Mouse (Mus musculus): ENCODE data around the gene Tiam1. TPM values are rescaled to one million over a fixed set of nuclear protein-coding genes. Genes with fewer than 3 reads are reported as not detected.
A peak's percentile ranks its signal among the peaks of the same experiment; 100 is the strongest.

Gene Tiam1
- polyA plus RNA-seq, 1 experiment from 2014 or later: 7.4 TPM

DNA sequence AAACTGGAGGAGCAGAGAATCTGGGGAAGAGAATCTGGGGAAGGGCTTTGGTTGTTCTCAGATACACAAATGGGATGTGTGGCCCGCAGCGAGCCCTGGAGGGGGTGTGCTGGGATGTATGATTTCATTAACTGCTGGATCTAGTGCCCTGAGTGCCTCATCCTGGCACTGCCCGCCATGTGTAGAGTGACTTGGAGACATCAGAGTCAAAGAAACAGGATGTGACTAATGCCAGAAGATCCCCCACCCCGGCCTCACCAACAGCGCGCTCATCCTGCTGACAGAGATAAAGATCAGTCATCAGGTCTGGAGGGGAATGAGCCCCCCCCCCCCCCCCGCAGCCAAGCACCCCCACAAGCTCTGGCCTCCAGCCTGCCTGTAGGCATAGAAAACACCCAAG, 308.0 kb downstream of the Tiam1 start:
- H3K9ac ChIP-seq (ENCODE audit: low read depth, low read length): no peak overlapping the region
- ATAC-seq: no peak
- no peak overlapping the region for H3K4me2 ChIP-seq (ENCODE audit: low read depth, low read length)
- 0 out of 2 replicates have a peak, but pooled peaks cover 2% of the 10 kb centered on the region for H3K4me1 ChIP-seq (ENCODE audit: control insufficient read depth, insufficient read depth, low read length)
- H3K27me3 ChIP-seq (replicated peaks; ENCODE audit: control insufficient read depth, insufficient read depth, low read length): no peaks in the 10 kb centered on the region
- H3K4me3 ChIP-seq (ENCODE audit: low read length): no peak overlapping the region
- 63% methylated on average over 7 of the region's 7 CpGs for WGBS
- no peak overlapping the region for H3K27ac ChIP-seq (ENCODE audit: low read length)
- H3K9me3 ChIP-seq (ENCODE audit: control insufficient read depth, low read length): no peaks in the 10 kb centered on the region
- H3K36me3 ChIP-seq (ENCODE audit: control insufficient read depth, insufficient read depth, low read length): no peaks in the 10 kb centered on the region

DNA sequence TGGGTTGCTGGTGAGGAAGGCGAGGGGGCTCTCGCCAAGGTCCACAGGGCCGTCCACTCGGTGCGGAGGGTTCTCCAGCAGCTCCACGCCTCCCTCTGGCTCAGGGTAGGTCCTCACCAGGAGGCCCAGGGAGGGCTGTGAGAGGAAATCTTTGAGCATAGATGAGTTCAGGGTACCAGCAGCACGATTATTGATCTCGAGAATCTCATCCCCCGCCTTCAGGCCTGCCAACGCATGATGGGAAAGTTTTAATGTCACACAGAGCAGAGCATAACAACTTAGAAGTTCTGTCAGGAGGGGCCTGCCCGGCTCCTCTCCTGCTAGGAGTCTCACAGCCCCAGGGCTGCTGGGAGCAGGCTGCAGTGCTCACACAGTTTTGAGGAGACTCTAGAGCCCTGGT, 310.6 kb downstream of the Tiam1 start:
- no peak overlapping the region for H3K9ac ChIP-seq (ENCODE audit: low read depth, low read length)
- no peak overlapping the region for H3K4me3 ChIP-seq (ENCODE audit: low read length)
- no peak overlapping the region for H3K4me2 ChIP-seq (ENCODE audit: low read depth, low read length)
- H3K4me1 ChIP-seq (ENCODE audit: control insufficient read depth, insufficient read depth, low read length): 0 out of 2 replicates have a peak, but pooled peaks cover 2% of the 10 kb centered on the region
- no peaks in the 10 kb centered on the region for H3K36me3 ChIP-seq (ENCODE audit: control insufficient read depth, insufficient read depth, low read length)
- ATAC-seq: no peak
- H3K27me3 ChIP-seq (replicated peaks; ENCODE audit: control insufficient read depth, insufficient read depth, low read length): no peaks in the 10 kb centered on the region
- H3K9me3 ChIP-seq (ENCODE audit: control insufficient read depth, low read length): no peaks in the 10 kb centered on the region
- 92% methylated on average over 11 of the region's 11 CpGs for WGBS
- H3K27ac ChIP-seq (ENCODE audit: low read length): no peak overlapping the region

DNA sequence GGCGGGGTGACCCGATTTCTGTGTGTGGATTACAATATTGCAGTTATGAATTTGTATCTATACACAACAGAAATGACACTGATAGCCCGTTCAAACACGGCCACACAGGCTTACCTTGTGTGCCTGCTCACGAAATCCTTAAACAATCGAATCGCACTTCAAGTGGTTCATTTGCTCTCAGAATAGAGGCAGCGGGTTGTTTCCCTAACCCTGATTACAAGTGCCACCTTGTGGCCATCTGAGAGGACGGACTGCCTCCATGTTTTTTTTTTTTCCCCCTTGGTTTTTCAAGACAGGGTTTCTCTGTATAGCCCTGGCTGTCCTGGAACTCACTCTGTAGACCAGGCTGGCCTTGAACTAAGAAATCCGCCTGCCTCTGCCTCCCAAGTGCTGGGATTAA, 312.4 kb downstream of the Tiam1 start:
- no peak overlapping the region for H3K27ac ChIP-seq (ENCODE audit: low read length)
- H3K27me3 ChIP-seq (replicated peaks; ENCODE audit: control insufficient read depth, insufficient read depth, low read length): no peaks in the 10 kb centered on the region
- ATAC-seq: no peak
- no peaks in the 10 kb centered on the region for H3K36me3 ChIP-seq (ENCODE audit: control insufficient read depth, insufficient read depth, low read length)
- H3K4me2 ChIP-seq (ENCODE audit: low read depth, low read length): no peak overlapping the region
- H3K9me3 ChIP-seq (ENCODE audit: control insufficient read depth, low read length): no peaks in the 10 kb centered on the region
- no peak overlapping the region for H3K4me3 ChIP-seq (ENCODE audit: low read length)
- no peak overlapping the region for H3K9ac ChIP-seq (ENCODE audit: low read depth, low read length)
- 0 out of 2 replicates have a peak, but pooled peaks cover 4% of the 10 kb centered on the region for H3K4me1 ChIP-seq (ENCODE audit: control insufficient read depth, insufficient read depth, low read length)
- 40% methylated on average over 10 of the region's 10 CpGs for WGBS

DNA sequence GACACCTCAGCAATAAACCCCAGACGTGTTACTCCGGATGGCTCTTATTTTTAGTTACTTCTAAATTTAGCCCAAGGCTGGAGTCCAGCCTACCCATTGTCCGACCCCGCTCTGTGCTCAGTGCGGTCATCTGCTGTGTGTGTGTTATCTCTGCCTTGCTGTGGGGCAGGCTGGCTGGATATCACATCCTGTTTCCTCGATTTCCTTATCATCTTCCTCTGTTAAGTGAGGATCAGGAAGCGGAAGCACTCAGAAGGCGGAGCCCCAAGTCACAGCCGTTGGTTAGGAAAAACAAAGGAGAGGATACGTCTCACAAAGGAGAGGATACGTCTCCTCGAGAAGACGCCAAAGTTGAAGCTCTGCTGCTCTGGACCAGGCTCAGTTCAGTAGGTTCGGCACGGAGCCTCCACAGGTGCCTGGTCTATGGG, 313.3 kb downstream of the Tiam1 start:
- H3K4me3 ChIP-seq (ENCODE audit: low read length): no peak overlapping the region
- H3K9me3 ChIP-seq (ENCODE audit: control insufficient read depth, low read length): no peaks in the 10 kb centered on the region
- H3K9ac ChIP-seq (ENCODE audit: low read depth, low read length): no peak overlapping the region
- H3K27me3 ChIP-seq (replicated peaks; ENCODE audit: control insufficient read depth, insufficient read depth, low read length): no peaks in the 10 kb centered on the region
- WGBS: 74% methylated on average over 15 of the region's 15 CpGs
- ATAC-seq: peak; percentile 51; the same call in 1 of the 2 replicates
- H3K36me3 ChIP-seq (ENCODE audit: control insufficient read depth, insufficient read depth, low read length): no peaks in the 10 kb centered on the region
- no peak overlapping the region for H3K27ac ChIP-seq (ENCODE audit: low read length)
- H3K4me1 ChIP-seq (ENCODE audit: control insufficient read depth, insufficient read depth, low read length): 0 out of 2 replicates have a peak, but pooled peaks cover 2% of the 10 kb centered on the region
- no peak overlapping the region for H3K4me2 ChIP-seq (ENCODE audit: low read depth, low read length)

DNA sequence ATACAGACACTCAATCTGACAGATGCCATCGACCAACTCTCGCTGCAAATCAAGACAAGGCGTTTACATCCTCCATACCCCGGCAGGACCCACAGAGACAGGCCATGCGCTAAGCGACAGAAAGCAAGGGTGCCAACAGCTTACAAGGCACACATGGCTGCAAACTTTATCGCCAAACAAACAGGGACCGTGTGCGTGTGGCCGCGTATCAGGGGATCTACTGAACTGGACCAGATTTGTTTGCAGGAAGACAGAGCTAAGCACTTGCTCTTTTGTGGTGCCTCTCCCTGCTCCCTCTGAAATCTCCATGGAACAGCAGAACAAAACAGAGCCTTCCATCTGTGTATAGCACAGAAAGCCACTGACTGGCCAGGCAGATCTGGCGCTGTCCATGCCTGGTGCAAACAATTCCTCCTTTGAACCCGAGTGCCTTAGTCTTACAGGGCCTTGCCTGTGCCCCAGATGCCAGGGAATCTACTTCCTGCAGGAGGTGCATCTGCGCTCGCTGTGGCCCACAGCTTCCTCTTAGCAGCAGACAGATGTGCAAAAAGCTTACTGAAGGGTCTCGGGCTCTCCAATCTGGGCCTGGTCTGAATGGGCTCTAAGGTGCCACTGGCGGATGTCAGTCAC, 316.0 kb downstream of the Tiam1 start:
- no peak overlapping the region for H3K4me3 ChIP-seq (ENCODE audit: low read length)
- 0 out of 2 replicates have a peak overlapping the region, but pooled peaks have one; percentile 11 for H3K9ac ChIP-seq (ENCODE audit: low read depth, low read length)
- 56% methylated on average over 17 of the region's 17 CpGs for WGBS
- no peaks in the 10 kb centered on the region for H3K36me3 ChIP-seq (ENCODE audit: control insufficient read depth, insufficient read depth, low read length)
- no peak overlapping the region; the same call in 1 of the 2 replicates for H3K27ac ChIP-seq (ENCODE audit: low read length)
- no peak for ATAC-seq
- H3K9me3 ChIP-seq (ENCODE audit: control insufficient read depth, low read length): no peaks in the 10 kb centered on the region
- H3K4me2 ChIP-seq (ENCODE audit: low read depth, low read length): no peak overlapping the region
- H3K4me1 ChIP-seq (ENCODE audit: control insufficient read depth, insufficient read depth, low read length): 0 out of 2 replicates have a peak, but pooled peaks cover 2% of the 10 kb centered on the region
- no peaks in the 10 kb centered on the region for H3K27me3 ChIP-seq (replicated peaks; ENCODE audit: control insufficient read depth, insufficient read depth, low read length)

DNA sequence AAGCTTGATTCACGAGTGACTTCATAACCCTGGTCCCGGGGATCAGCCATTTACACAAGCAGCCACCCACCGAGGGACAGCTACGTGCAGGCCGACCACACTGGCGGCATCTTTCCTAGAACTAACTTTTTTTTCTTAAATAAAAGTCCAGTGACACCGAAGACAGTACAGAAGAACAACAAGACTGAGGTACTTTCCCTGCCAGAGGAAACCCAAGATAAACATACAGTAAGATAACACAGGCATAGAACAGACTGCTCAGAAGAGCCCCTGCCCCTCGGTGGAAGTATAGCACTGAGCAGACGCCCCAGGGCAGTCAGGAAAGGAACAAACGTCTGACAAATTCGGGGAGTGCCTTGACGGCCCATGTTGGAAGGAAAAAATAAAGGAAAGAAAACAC, 317.7 kb downstream of the Tiam1 start:
- no peaks in the 10 kb centered on the region for H3K9me3 ChIP-seq (ENCODE audit: control insufficient read depth, low read length)
- ATAC-seq: no peak
- WGBS: 45% methylated on average over 12 of the region's 12 CpGs

DNA sequence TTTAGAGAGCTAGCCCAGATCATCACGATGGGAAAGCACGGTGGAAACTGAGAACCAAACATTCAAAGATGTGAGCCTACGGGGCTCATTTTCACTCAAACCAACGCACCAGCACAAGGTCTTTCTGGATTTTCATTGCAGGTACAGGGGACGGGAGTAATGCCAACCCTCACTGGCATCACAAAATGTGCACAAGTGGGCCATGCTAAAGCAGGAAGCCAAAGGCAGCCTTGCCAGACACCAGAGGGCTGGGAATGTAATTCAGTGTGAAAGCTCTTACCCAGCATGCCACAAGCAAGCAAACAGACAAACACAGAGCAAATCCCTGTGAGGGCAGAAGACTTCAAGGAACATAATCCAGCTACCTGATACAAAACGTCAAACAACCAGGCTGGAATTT, 320.7 kb downstream of the Tiam1 start:
- Histone ChIP-seq H3K4me2 (ENCODE audit: low read depth, low read length) (no peak overlapping the region), H3K9ac (ENCODE audit: low read depth, low read length) (no peak overlapping the region), H3K4me1 (ENCODE audit: control insufficient read depth, insufficient read depth, low read length) (peaks cover 9% of the 10 kb centered on the region; the same call in 1 of the 2 replicates), H3K27ac (ENCODE audit: low read length) (no peak overlapping the region), H3K9me3 (ENCODE audit: control insufficient read depth, low read length) (no peaks in the 10 kb centered on the region), H3K27me3 (replicated peaks; ENCODE audit: control insufficient read depth, insufficient read depth, low read length) (no peaks in the 10 kb centered on the region), H3K36me3 (ENCODE audit: control insufficient read depth, insufficient read depth, low read length) (no peaks in the 10 kb centered on the region), H3K4me3 (ENCODE audit: low read length) (no peak overlapping the region)
- ATAC-seq: no peak
- WGBS: 88% methylated on average over 6 of the region's 6 CpGs

More for the DNA sequence above, 317.7 kb downstream of the Tiam1 start:
- no peak overlapping the region for H3K4me3 ChIP-seq (ENCODE audit: low read length)
- H3K27me3 ChIP-seq (replicated peaks; ENCODE audit: control insufficient read depth, insufficient read depth, low read length): no peaks in the 10 kb centered on the region
- 0 out of 2 replicates have a peak, but pooled peaks cover 2% of the 10 kb centered on the region for H3K4me1 ChIP-seq (ENCODE audit: control insufficient read depth, insufficient read depth, low read length)
- H3K9ac ChIP-seq (ENCODE audit: low read depth, low read length): no peak overlapping the region
- H3K4me2 ChIP-seq (ENCODE audit: low read depth, low read length): no peak overlapping the region
- H3K36me3 ChIP-seq (ENCODE audit: control insufficient read depth, insufficient read depth, low read length): no peaks in the 10 kb centered on the region
- H3K27ac ChIP-seq (ENCODE audit: low read length): no peak overlapping the region

DNA sequence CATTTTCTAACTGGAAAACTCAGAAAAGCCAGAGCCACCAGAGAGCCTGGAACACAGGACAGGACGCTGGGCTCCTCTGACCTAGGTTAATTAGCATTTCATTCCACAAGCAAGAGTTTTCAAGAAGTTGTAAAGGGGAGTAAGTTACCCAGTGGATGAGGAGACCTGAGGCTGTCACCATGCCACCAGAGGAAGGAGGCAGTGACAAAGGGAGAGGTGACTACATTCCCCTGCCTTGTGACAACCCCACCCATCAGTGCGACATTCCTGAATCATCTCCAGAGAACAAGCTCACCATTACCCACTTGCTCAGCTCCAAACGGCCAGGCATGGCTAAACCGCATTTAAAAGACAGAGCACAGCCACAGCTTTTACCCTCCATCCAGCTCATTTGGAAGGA, 324.9 kb downstream of the Tiam1 start:
- Histone ChIP-seq H3K9me3 (ENCODE audit: control insufficient read depth, low read length) (no peaks in the 10 kb centered on the region), H3K27ac (ENCODE audit: low read length) (no peak overlapping the region), H3K4me3 (ENCODE audit: low read length) (no peak overlapping the region), H3K4me2 (ENCODE audit: low read depth, low read length) (peak overlapping the region; percentile 76), H3K4me1 (ENCODE audit: control insufficient read depth, insufficient read depth, low read length) (peaks cover 7% of the 10 kb centered on the region; the same call in 1 of the 2 replicates), H3K9ac (ENCODE audit: low read depth, low read length) (no peak overlapping the region), H3K27me3 (replicated peaks; ENCODE audit: control insufficient read depth, insufficient read depth, low read length) (no peaks in the 10 kb centered on the region), H3K36me3 (ENCODE audit: control insufficient read depth, insufficient read depth, low read length) (no peaks in the 10 kb centered on the region)
- ATAC-seq: no peak
- 50% methylated on average over 4 of the region's 4 CpGs for WGBS

DNA sequence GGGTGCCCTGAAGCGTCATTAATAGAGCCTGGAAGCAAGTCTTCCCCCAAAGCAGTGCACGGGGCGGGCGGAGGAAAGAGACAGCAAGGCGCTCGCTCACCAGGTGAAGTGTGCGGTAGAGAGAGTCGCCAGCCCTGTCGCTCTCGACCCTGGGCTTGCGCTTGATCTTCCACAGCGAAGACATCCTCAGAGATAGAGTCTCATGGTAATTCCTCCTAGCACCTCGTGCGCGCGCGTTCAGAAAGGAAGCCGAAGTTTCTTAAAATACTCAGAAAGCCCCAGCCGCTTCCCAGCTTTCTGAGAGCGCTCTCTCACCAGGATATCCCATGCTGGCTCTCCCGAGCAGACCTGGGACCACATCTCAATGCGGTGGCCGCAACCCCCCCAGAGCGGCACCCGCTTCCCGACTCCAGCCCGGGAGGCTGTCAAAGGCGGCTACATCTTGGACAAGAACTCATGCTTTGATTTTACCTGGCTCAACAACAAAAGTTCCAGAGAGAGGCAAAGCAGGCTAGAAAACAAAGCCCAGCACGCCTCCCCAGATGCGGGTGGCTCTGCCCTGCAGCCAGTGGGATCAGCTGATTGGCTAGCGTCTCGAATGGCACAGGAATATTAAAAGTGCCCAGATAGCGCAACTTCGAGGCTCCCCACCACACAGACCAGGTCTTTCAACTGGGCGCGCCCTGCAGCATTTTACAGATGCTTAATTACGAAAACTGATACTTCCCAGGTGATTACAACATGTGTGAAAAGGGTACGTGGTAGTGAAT, 325.5 kb downstream of the Tiam1 start:
- Histone ChIP-seq H3K9ac (ENCODE audit: low read depth, low read length) (peak overlapping the region; percentile 56; the same call in 1 of the 2 replicates), H3K27ac (ENCODE audit: low read length) (no peak overlapping the region), H3K4me2 (ENCODE audit: low read depth, low read length) (peak overlapping the region; percentile 76), H3K4me1 (ENCODE audit: control insufficient read depth, insufficient read depth, low read length) (peaks cover 7% of the 10 kb centered on the region; the same call in 1 of the 2 replicates), H3K4me3 (ENCODE audit: low read length) (peak overlapping the region; percentile 44), H3K36me3 (ENCODE audit: control insufficient read depth, insufficient read depth, low read length) (no peaks in the 10 kb centered on the region), H3K9me3 (ENCODE audit: control insufficient read depth, low read length) (no peaks in the 10 kb centered on the region), H3K27me3 (replicated peaks; ENCODE audit: control insufficient read depth, insufficient read depth, low read length) (no peaks in the 10 kb centered on the region)
- peak; percentile 69; the same call in 1 of the 2 replicates for ATAC-seq
- WGBS: 8% methylated on average over 38 of the region's 38 CpGs
